Mouse (Mus musculus) Patski (cell line): ENCODE measurements around the gene Sipa1l1. TPM values are rescaled to one million over a fixed set of nuclear protein-coding genes. Genes with fewer than 3 reads are reported as not detected.

Experiments used
- ATAC-seq: fragments of 100-300 bp; one replicate; pipeline ENCODE4 v1.8.0; 2021
- CTCF ChIA-PET: fragments of 350-600 bp; sonication (Branson Sonifier 250); formaldehyde crosslinking; loops from one replicate; lab custom pipeline; 2022; ENCODE audit warnings: inconsistent platforms; lab: Charles Lee
- POLR2A ChIA-PET: fragments of 350-600 bp; sonication (Branson Sonifier 250); formaldehyde crosslinking; loops from one replicate; lab custom pipeline; 2022; ENCODE audit warnings: antibody characterized with exemption, inconsistent platforms; lab: Charles Lee
- DNase-seq: peaks from one replicate; pipeline ENCODE4 v3.0.0-alpha.2; 2011; ENCODE audit warnings: low read depth, low spot score
- H3K27me3 ChIP-seq: fragments of 371-371 bp; one replicate; pipeline ENCODE4 v1.5.1; 2021
- CTCF ChIP-seq: fragments of 100-300 bp; IDR thresholded peaks from one replicate; pipeline ENCODE4 v1.5.1; 2021
- in situ Hi-C: fragments of 300-500 bp; cut with MboI; formaldehyde crosslinking; loops from 3 replicates; pipeline ENCODE4 v1.11.1; 2018; ENCODE audit warnings: low pct_unique_long_range_greater_than_20kb, mixed read lengths
- polyA plus RNA-seq: library from polyadenylated mRNA; unstranded; gene quantifications from one replicate; pipeline ENCODE4 v1.2.3, GENCODE M21; 2021

Gene Sipa1l1
- polyA plus RNA-seq, 1 experiment from 2014 or later = 26.0 TPM

DNA sequence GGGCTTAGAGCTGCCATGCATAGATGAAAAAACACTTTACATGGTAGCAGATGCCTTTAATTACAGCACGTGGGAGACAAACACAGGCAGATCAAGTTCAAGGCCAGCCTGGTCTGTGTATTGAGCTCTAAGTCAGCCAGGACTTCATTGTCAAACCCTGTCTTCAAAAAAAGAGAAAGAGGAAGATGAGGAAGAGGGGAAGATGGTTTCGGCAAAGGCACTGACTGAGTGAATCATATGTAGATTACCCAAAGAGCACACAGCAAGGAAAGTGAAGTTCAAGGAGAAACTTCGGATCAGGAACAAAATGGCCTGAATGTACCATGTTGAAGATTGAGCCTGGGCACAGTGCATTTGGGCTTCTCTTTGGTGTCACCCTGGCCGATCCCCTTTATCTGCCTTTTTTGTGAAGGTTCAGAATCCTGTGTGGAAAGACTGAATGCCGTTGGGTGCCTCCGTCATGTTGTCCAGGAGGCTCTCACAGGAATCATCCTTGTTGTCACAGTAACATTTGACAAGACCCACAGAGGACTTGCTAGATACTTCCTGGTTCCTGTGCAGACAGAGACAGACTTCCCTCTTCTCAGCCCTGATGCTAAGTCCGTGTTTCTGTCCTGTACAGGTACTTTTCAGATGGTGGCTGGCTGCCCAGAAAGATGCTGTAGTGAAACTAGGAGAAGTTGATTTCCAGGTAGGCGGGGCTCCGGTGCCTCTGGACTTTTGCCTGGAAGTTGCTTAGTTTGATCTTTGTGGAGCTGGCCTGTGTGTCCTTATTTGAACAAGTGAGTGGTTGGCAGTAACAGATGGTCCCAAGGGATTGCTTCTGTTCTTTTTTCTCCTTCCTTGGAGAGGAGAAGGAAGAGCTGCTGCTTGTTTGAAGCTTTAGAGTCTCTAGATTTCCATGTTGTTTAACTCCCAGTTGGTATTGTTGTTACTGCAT, 96.5 kb downstream of the Sipa1l1 start:
- TF ChIP-seq CTCF = no peak
- DNase-seq = no peak
- ChIA-PET POLR2A (no interaction called here), CTCF (no interaction called here)
- in situ Hi-C loops = no loop called here
- no peaks in the 10 kb centered on the region for H3K27me3 ChIP-seq
- ATAC-seq = no peak

DNA sequence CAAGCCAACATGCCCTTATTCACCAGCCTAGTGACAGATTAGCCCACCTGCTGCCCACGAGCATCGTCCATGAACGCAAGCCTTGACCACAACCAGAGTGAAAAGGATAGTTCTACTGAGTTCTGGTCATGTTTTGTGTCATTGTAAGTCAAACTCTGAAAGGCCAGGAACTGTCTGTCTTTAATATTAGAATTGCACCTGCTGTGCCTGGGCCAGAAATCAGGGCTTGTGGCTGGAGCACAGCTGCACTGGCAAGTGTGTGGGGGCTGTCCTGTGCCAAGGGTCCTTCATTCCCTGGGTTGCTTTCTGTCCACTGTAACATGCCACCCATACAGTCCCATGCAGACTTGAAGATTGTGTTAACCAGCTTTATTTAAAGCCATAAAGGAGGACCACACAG, 102.3 kb downstream of the Sipa1l1 start:
- H3K27me3 ChIP-seq = no peaks in the 10 kb centered on the region
- ChIA-PET CTCF (no interaction called here), POLR2A (no interaction called here)
- in situ Hi-C loops = no loop called here
- ATAC-seq (no peak), DNase-seq (no peak)
- TF ChIP-seq CTCF = no peak

DNA sequence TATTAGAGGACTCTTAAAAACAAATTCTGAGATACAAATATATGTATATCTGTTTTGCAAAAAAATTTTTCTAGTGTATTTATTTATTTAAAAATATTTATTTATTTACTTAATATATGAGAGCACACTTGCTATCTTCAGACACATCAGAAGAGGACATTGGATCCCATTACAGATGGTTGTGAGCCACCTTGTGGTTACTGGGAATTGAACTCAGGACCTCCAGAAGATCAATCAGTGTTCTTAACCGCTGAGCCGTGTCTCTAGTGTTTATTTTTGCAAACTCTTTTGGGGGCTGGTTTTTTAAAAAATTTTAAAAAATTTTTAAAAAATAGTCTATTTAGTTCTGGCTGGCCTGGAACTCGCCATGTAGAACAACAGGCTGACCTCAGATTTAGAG, 104.4 kb downstream of the Sipa1l1 start:
- no peak for DNase-seq
- in situ Hi-C loops = no loop called here
- no peaks in the 10 kb centered on the region for H3K27me3 ChIP-seq
- POLR2A ChIA-PET = interaction anchor here (0.7 to 0.8 kb wide), 2 partner anchors 24 to 148 kb away, joined by 3 read pairs; no protein-coding TSS in a partner anchor
- CTCF ChIA-PET = interaction anchor here (1.5 kb wide), 1 partner anchor 65 kb away, joined by 4 read pairs; no protein-coding TSS in a partner anchor
- no peak for TF ChIP-seq CTCF
- ATAC-seq = no peak

DNA sequence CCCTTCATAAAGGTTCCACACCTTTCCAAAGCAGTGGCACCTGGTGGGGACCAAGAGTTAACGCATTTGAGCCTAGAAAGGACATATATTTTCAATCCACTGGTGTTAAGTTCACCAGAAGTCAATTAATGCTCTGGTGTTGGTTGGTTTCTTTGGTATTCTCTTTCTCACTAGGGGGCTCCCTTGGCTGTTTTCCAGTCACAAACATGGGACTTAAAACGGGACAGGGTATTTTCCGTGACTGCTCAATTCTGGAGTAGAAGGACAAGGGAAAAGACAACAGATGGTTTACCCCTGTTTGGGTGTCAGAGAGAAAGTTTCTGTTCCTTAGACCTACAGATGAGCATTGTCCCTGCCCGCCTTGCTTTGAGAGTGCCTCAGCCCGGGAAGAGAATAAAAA, 105.5 kb downstream of the Sipa1l1 start:
- ATAC-seq = no peak
- ChIA-PET POLR2A (no interaction called here), CTCF (interaction anchor here (1.5 kb wide), 1 partner anchor 9 kb away, joined by 3 read pairs; no protein-coding TSS in a partner anchor)
- no peak for DNase-seq
- in situ Hi-C loops = no loop called here
- TF ChIP-seq CTCF = no peak
- no peaks in the 10 kb centered on the region for H3K27me3 ChIP-seq

DNA sequence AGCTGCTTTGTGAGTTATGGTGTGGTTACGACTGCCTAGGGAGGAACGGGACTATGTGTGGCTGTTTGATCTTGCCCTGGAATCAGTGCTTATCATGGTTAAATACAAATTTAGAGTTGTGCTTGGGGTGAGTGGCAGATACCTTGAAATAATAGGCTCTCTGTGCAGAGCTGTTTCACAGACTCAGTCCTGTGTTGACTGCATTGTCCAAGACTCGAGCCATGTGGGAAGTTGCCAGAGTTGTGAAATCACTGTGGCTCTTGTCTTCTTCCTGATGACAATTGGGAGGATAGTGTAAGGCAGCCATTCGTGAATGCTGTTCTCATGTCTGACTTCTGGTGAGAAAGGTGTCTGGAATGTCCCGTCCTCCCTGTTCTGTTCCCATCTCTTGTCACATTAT, 106.6 kb downstream of the Sipa1l1 start:
- ATAC-seq = peak; percentile 44
- POLR2A ChIA-PET = no interaction called here
- in situ Hi-C loops = no loop called here
- no peak for TF ChIP-seq CTCF
- DNase-seq = peak; percentile 22
- no peaks in the 10 kb centered on the region for H3K27me3 ChIP-seq
- CTCF ChIA-PET = interaction anchor here (1.5 kb wide), 1 partner anchor 8 kb away, joined by 3 read pairs; no protein-coding TSS in a partner anchor

DNA sequence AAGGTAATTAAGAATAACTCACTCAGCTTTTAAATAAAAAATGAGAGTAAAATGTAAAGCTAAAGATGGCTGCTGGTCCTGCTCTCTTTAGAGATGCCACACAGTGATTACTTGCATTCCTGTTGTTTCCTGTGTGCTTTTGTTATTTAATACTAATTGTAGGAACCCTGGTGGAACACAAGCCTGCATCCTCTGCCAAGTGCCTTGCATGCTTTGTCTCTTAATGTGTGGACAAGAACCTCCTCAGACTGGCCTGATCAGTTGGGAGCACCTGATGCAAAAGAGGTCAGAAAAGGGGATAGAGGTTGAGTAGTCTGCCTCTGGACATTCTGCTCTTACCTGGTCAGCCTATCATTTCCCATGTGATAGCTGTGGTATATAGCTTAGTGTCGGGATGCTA, 107.5 kb downstream of the Sipa1l1 start:
- no peak for DNase-seq
- H3K27me3 ChIP-seq = no peaks in the 10 kb centered on the region
- TF ChIP-seq CTCF = no peak
- in situ Hi-C loops = no loop called here
- no peak for ATAC-seq
- POLR2A ChIA-PET = no interaction called here
- CTCF ChIA-PET = no interaction called here

DNA sequence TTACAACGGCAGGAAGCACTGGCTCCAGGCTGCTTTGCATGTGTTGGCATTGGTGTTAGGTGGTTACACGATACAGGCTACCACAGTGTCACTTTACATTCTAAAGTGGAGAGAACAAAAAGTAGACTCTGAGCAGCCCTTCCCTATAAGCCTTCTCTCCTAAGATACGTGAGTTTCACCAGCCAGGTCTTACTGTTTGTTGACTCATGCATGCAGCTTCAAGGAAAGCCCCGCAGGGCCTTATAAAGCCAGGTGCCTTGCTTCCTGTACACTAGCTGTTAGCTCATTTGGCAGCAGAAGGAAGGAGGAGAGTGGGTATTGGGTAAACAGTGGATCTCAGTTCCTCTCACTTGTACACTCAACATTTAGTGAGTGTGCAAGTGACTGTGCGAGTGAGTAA, 115.5 kb downstream of the Sipa1l1 start:
- ATAC-seq (no peak), DNase-seq (no peak)
- CTCF ChIA-PET = interaction anchor here (1.0 to 1.4 kb wide), 2 partner anchors 10 kb away, joined by 3 read pairs; no protein-coding TSS in a partner anchor
- no peaks in the 10 kb centered on the region for H3K27me3 ChIP-seq
- POLR2A ChIA-PET = no interaction called here
- in situ Hi-C loops = no loop called here
- no peak for TF ChIP-seq CTCF

DNA sequence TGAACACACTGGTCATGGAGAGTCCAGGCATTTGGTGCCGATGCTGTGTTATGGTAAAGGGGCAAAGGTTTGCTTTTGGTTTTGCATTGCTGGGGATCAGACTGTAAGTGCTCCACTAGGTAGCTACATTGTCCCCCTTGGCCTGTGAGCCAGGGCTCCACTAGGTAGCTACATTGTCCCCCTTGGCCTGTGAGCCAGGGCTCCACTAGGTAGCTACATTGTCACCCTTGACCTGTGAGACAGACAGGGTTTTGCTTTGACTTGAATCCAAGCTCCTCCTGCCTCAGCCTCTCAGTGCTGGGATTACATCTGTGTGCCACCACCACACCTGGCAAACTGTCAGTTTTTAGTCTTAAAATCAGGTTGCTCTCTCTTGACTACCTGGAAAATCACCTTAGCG, 115.9 kb downstream of the Sipa1l1 start:
- POLR2A ChIA-PET = no interaction called here
- CTCF ChIA-PET = interaction anchor here (1.0 to 2.1 kb wide), 2 partner anchors 10 kb away, joined by 3 to 8 read pairs; no protein-coding TSS in a partner anchor
- DNase-seq = no peak
- H3K27me3 ChIP-seq = no peaks in the 10 kb centered on the region
- ATAC-seq = no peak
- in situ Hi-C loops = no loop called here
- no peak for TF ChIP-seq CTCF

DNA sequence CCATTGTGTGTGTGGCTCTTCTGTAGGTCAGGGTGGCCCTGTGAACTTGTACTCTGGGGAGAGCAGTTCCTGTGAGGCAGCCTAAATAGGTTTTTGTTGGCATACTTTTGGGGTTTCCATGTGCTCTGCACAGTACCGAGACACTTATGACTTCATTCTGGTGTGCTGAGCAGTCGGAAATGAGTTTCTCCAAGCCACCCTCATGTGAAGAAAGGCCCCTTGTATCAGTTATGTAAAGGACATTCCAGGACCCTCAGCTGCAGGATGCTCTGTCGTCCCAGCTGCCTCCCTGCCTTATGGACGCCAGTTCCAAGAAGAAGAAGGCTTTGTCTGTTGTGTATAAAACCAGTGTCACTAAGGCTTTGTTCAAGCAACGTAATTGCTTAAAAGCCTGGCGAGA, 116.9 kb downstream of the Sipa1l1 start:
- ATAC-seq (no peak), DNase-seq (no peak)
- POLR2A ChIA-PET = no interaction called here
- TF ChIP-seq CTCF = no peak
- in situ Hi-C loops = no loop called here
- CTCF ChIA-PET = interaction anchor here (2.1 kb wide), 1 partner anchor 9 kb away, joined by 8 read pairs; no protein-coding TSS in a partner anchor
- H3K27me3 ChIP-seq = no peaks in the 10 kb centered on the region

DNA sequence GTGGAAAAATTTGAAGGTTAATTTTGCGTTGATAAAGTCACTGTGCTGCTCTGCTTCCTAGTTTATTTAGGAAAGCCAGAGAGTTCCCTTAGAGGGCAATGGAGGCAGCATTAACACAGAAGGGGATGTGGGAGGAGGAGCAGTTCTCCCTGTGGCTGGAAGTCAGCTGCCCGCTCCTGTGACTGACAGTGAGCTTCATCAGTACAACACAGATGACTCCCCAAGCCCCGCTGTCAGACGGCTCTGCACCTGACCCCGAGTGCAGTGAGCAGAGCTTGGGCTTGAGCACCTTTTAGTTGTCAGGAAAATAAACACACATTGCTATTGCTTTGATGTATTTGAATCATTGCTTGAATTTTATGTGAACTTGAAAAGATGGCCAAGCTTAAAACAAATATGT, 117.7 kb downstream of the Sipa1l1 start:
- in situ Hi-C loops = no loop called here
- TF ChIP-seq CTCF = no peak
- POLR2A ChIA-PET = no interaction called here

More for the DNA sequence above, 117.7 kb downstream of the Sipa1l1 start:
- ATAC-seq = no peak
- DNase-seq = no peak
- CTCF ChIA-PET = interaction anchor here (2.1 kb wide), 1 partner anchor 8 kb away, joined by 8 read pairs; no protein-coding TSS in a partner anchor
- H3K27me3 ChIP-seq = no peaks in the 10 kb centered on the region
